7 mouse cellular contexts compared by ENCODE assay signal in the genomic region with DNA sequence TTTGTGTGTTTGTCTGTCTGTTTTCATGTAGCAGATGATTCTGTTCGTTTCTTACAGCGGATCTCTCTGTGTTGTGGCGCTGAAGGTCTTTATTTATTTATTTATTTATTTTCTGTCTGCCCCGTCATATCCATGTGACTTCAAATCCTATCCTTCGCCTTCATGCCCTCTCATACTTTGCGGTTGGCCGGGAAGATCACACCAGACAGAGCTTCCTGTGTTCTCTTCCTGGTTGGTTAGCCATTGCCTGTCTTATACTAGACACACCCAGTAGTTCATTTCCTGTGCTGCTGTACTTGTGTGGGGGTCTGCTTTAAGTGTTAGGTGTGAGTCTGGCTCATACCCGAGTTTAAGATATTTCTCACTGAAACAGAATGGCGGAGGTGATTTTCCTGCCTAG. TPM values are rescaled to one million over a fixed set of nuclear protein-coding genes. Genes with fewer than 3 reads are reported as not detected.
DNase-seq lines count a peak whose midpoint lies in the region; ATAC-seq and TF ChIP-seq lines count a peak whose summit lies in the region.

No protein-coding gene starts in this region.

- H3K9ac ChIP-seq in CH12.LX (ENCODE audit: insufficient read depth, low read depth): peak overlapping the region; percentile 46
- peak overlapping the region; percentile 80 for H3K9ac ChIP-seq in forebrain, embryonic 11.5 days (ENCODE audit: low read length)
- H3K9ac ChIP-seq in limb, embryonic 12.5 days (replicated peaks): peak overlapping the region; percentile 88
- H3K9ac ChIP-seq in midbrain, embryonic 14.5 days (replicated peaks; ENCODE audit: low read length): peak overlapping the region; percentile 91

- no peak for TF ChIP-seq POLR2A in CH12.LX (IDR thresholded peaks at IDR 0.05; ENCODE audit: low read depth, low read length)

- no peak for ATAC-seq in forebrain, embryonic 11.5 days (replicated peaks; ENCODE audit: low FRiP score)
- ATAC-seq in limb, embryonic 12.5 days (ENCODE audit: insufficient number of reproducible peaks, insufficient read depth, low FRiP score, low TSS enrichment, low read depth): no peak
- ATAC-seq in midbrain, embryonic 14.5 days (ENCODE audit: low FRiP score, low TSS enrichment): no peak
- no peak for ATAC-seq in erythroid progenitor cell, adult 5-6 weeks (replicated peaks; ENCODE audit: low FRiP score, poor library complexity, severe bottlenecking)

- no peak for TF ChIP-seq RAD21 in CH12.LX (IDR thresholded peaks at IDR 0.05; ENCODE audit: low read depth, low read length)

- H3K4me1 ChIP-seq in CH12.LX (ENCODE audit: control insufficient read depth in 1 of 2, insufficient read depth in 2 of 2): peaks cover 0 to 17% of the 10 kb centered on the region in 2 experiments; a peak in 2 of 4 replicates
- H3K4me1 ChIP-seq in forebrain, embryonic 11.5 days (replicated peaks; ENCODE audit: control insufficient read depth, insufficient read depth, low read length): peaks cover 4% of the 10 kb centered on the region; the same call in 1 of the 2 replicates
- peaks cover 6% of the 10 kb centered on the region for H3K4me1 ChIP-seq in limb, embryonic 12.5 days (replicated peaks)
- H3K4me1 ChIP-seq in midbrain, embryonic 14.5 days (ENCODE audit: control insufficient read depth, insufficient read depth, low read length): peaks cover 11% of the 10 kb centered on the region; the same call in 1 of the 2 replicates

- TF ChIP-seq CTCF in C2C12 (IDR thresholded peaks at IDR 0.05; ENCODE audit: control insufficient read depth, insufficient read depth, insufficient read length) (no peak), CH12.LX (conservative IDR thresholded peaks at IDR 0.05 in 1 of 2, IDR thresholded peaks at IDR 0.05 in 1 of 2; ENCODE audit: low read depth in 2 of 2, low read length in 2 of 2) (no peak)

- H3K4me2 ChIP-seq in CH12.LX (ENCODE audit: insufficient read depth, low read depth, poor library complexity, severe bottlenecking): peak overlapping the region; percentile 81
- H3K4me2 ChIP-seq in forebrain, embryonic 11.5 days (ENCODE audit: low read depth, low read length, severe bottlenecking): peak overlapping the region; percentile 80
- peak overlapping the region; percentile 60 for H3K4me2 ChIP-seq in limb, embryonic 12.5 days
- H3K4me2 ChIP-seq in midbrain, embryonic 14.5 days (ENCODE audit: low read length): peak overlapping the region; percentile 76

- H3K27me3 ChIP-seq in C2C12 (ENCODE audit: control insufficient read depth, insufficient read depth, insufficient read length) (no peaks in the 10 kb centered on the region), CH12.LX (replicated peaks) (no peaks in the 10 kb centered on the region)
- H3K27me3 ChIP-seq in forebrain, embryonic 11.5 days (ENCODE audit: control insufficient read depth, insufficient read depth, low read length): no peaks in the 10 kb centered on the region
- H3K27me3 ChIP-seq in limb, embryonic 12.5 days: no peaks in the 10 kb centered on the region
- H3K27me3 ChIP-seq in midbrain, embryonic 14.5 days (ENCODE audit: control insufficient read depth, insufficient read depth, low read length): no peaks in the 10 kb centered on the region

- peak overlapping the region; percentile 91 for H3ac ChIP-seq in C2C12 (ENCODE audit: control insufficient read depth, insufficient read length, low read depth)

- 29% methylated on average over 9 of the region's 9 CpGs for WGBS in forebrain, embryonic 11.5 days
- 26% methylated on average over 9 of the region's 9 CpGs for WGBS in limb, embryonic 12.5 days
- WGBS in midbrain, embryonic 14.5 days: 21% methylated on average over 9 of the region's 9 CpGs

- peaks cover 2% of the 10 kb centered on the region for H3K79me3 ChIP-seq in C2C12 (ENCODE audit: low read depth)

- dilution Hi-C loops in CH12.LX (cut with MboI; ENCODE audit: extremely low pct_ligation_motif_present, extremely low pct_unique_long_range_greater_than_20kb, low sequenced_read_pairs): no loop called here

- H3K27ac ChIP-seq in CH12.LX (ENCODE audit: insufficient read depth, low read depth): no peak overlapping the region
- H3K27ac ChIP-seq in forebrain, embryonic 11.5 days (ENCODE audit: low read depth, low read length): no peak overlapping the region
- no peak overlapping the region for H3K27ac ChIP-seq in limb, embryonic 12.5 days
- H3K27ac ChIP-seq in midbrain, embryonic 14.5 days (replicated peaks; ENCODE audit: low read depth, low read length): peak overlapping the region; percentile 82

- peak overlapping the region; percentile 72 for H3K4me3 ChIP-seq in C2C12 (ENCODE audit: insufficient read depth, poor library complexity, severe bottlenecking)
- peak overlapping the region; percentile 87 to 100 (median 89) for H3K4me3 ChIP-seq in CH12.LX (replicated peaks in 1 of 3; ENCODE audit: low read depth in 2 of 3, low read length in 2 of 3, poor library complexity in 1 of 3)
- peak overlapping the region; percentile 75 for H3K4me3 ChIP-seq in forebrain, embryonic 11.5 days (ENCODE audit: low read depth, low read length)
- peak overlapping the region; percentile 86 for H3K4me3 ChIP-seq in limb, embryonic 12.5 days (replicated peaks)
- H3K4me3 ChIP-seq in midbrain, embryonic 14.5 days (replicated peaks; ENCODE audit: low read depth, low read length): peak overlapping the region; percentile 91

- H3K9me3 ChIP-seq in CH12.LX (replicated peaks; ENCODE audit: low read length): no peaks in the 10 kb centered on the region
- no peaks in the 10 kb centered on the region for H3K9me3 ChIP-seq in forebrain, embryonic 11.5 days (ENCODE audit: control insufficient read depth, low read length)
- no peaks in the 10 kb centered on the region for H3K9me3 ChIP-seq in limb, embryonic 12.5 days
- no peaks in the 10 kb centered on the region for H3K9me3 ChIP-seq in midbrain, embryonic 14.5 days (ENCODE audit: control insufficient read depth, low read length)

- H3K79me2 ChIP-seq in C2C12 (ENCODE audit: control insufficient read depth, insufficient read depth) (peaks cover 38% of the 10 kb centered on the region), CH12.LX (replicated peaks; ENCODE audit: control insufficient read depth, extremely low read depth, insufficient read depth, poor library complexity, severe bottlenecking) (no peaks in the 10 kb centered on the region; the same call in 1 of the 2 replicates)

- no peak for TF ChIP-seq EP300 in CH12.LX (IDR thresholded peaks at IDR 0.05; ENCODE audit: low read length)

- DNase-seq in CH12.LX (ENCODE audit: extremely low read depth): peak; percentile 57
- no peak for DNase-seq in forebrain, embryonic 11.5 days (ENCODE audit: low spot score)
- peak; percentile 26 for DNase-seq in midbrain, embryonic 14.5 days
- DNase-seq in right cerebral cortex, adult 2 months (ENCODE audit: low spot score in 2 of 2): no peak

- in situ Hi-C loops in CH12.LX (cut with MboI; ENCODE audit: low pct_ligation_motif_present, low pct_unique_long_range_greater_than_20kb, low sequenced_read_pairs): loop anchor here (10.0 kb wide), 1 partner anchor 124 kb away; a partner anchor contains a TSS

- H3K36me3 ChIP-seq in C2C12 (ENCODE audit: control insufficient read depth, insufficient read depth): peaks cover 23% of the 10 kb centered on the region
- peaks cover 31 to 58% of the 10 kb centered on the region in 2 experiments for H3K36me3 ChIP-seq in CH12.LX (replicated peaks in 1 of 2; ENCODE audit: control insufficient read depth in 1 of 2, insufficient read depth in 1 of 2, low read length in 1 of 2)
- H3K36me3 ChIP-seq in forebrain, embryonic 11.5 days (ENCODE audit: control insufficient read depth, insufficient read depth, low read length): peaks cover 9% of the 10 kb centered on the region
- peaks cover 47% of the 10 kb centered on the region for H3K36me3 ChIP-seq in limb, embryonic 12.5 days
- peaks cover 39% of the 10 kb centered on the region for H3K36me3 ChIP-seq in midbrain, embryonic 14.5 days (ENCODE audit: control insufficient read depth, insufficient read depth, low read length)

RNA-seq across cellular contexts. Expression of a gene that starts 1.0 kb away (rescaled TPM):
- 16.1 TPM for polyA plus RNA-seq in C2C12 (2012; fragmentation: generic; extraction: Trizol)
- 10.3 and 11.7 TPM in 2 replicates for total RNA-seq in CH12.LX (2012; rRNA removed)
- total RNA-seq in CH12.LX (2014; rRNA removed): 11.0 TPM in 2 replicates
- polyA plus RNA-seq in CH12.LX (2012; ENCODE audit: insufficient read length, low read depth): 8.5 and 8.7 TPM in 2 replicates
- polyA plus RNA-seq in forebrain, embryonic 11.5 days (2014; fragmentation: Nextera tagmentation; extraction: Ambion mirVana): 24.5 and 25.6 TPM in 2 replicates
- 31.5 and 34.7 TPM in 2 replicates for polyA plus RNA-seq in limb, embryonic 12.5 days (2016; fragmentation: Nextera tagmentation; extraction: Ambion mirVana)
- 24.5 and 28.8 TPM in 2 replicates for polyA plus RNA-seq in midbrain, embryonic 14.5 days (2014; fragmentation: Nextera tagmentation; extraction: Ambion mirVana)
- 2.9 and 3.4 TPM in 2 replicates for total RNA-seq in erythroid progenitor cell, adult 5-6 weeks (2015; ENCODE audit: low replicate concordance)
- 0.53 and 4.0 TPM in 2 replicates for total RNA-seq in erythroid progenitor cell, adult 5-6 weeks (2017; ENCODE audit: low replicate concordance)

RNA-seq across cellular contexts. Expression of a gene that starts 22.1 kb away (rescaled TPM):
- 32.1 TPM for polyA plus RNA-seq in C2C12 (2012; fragmentation: generic; extraction: Trizol)
- 29.9 and 41.0 TPM in 2 replicates for total RNA-seq in CH12.LX (2012; rRNA removed)
- 49.9 and 52.9 TPM in 2 replicates for total RNA-seq in CH12.LX (2014; rRNA removed)
- 38.2 and 41.6 TPM in 2 replicates for polyA plus RNA-seq in CH12.LX (2012; ENCODE audit: insufficient read length, low read depth)
- polyA plus RNA-seq in forebrain, embryonic 11.5 days (2014; fragmentation: Nextera tagmentation; extraction: Ambion mirVana): 65.4 and 69.7 TPM in 2 replicates
- 59.1 and 60.5 TPM in 2 replicates for polyA plus RNA-seq in limb, embryonic 12.5 days (2016; fragmentation: Nextera tagmentation; extraction: Ambion mirVana)
- 99.3 and 104 TPM in 2 replicates for polyA plus RNA-seq in midbrain, embryonic 14.5 days (2014; fragmentation: Nextera tagmentation; extraction: Ambion mirVana)
- 15.5 and 34.6 TPM in 2 replicates for total RNA-seq in erythroid progenitor cell, adult 5-6 weeks (2015; ENCODE audit: low replicate concordance)
- total RNA-seq in erythroid progenitor cell, adult 5-6 weeks (2017; ENCODE audit: low replicate concordance): 34.7 and 35.4 TPM in 2 replicates

RNA-seq across cellular contexts. Expression of a gene that starts 27.1 kb away (rescaled TPM):
- polyA plus RNA-seq in C2C12 (2012; fragmentation: generic; extraction: Trizol): 191 TPM
- 196 and 222 TPM in 2 replicates for total RNA-seq in CH12.LX (2012; rRNA removed)
- 88.1 and 88.2 TPM in 2 replicates for total RNA-seq in CH12.LX (2014; rRNA removed)
- 194 and 197 TPM in 2 replicates for polyA plus RNA-seq in CH12.LX (2012; ENCODE audit: insufficient read length, low read depth)
- 51.4 and 56.5 TPM in 2 replicates for polyA plus RNA-seq in forebrain, embryonic 11.5 days (2014; fragmentation: Nextera tagmentation; extraction: Ambion mirVana)
- 122 and 133 TPM in 2 replicates for polyA plus RNA-seq in limb, embryonic 12.5 days (2016; fragmentation: Nextera tagmentation; extraction: Ambion mirVana)
- polyA plus RNA-seq in midbrain, embryonic 14.5 days (2014; fragmentation: Nextera tagmentation; extraction: Ambion mirVana): 61.3 and 126 TPM in 2 replicates
- total RNA-seq in erythroid progenitor cell, adult 5-6 weeks (2015; ENCODE audit: low replicate concordance): 28.1 and 33.2 TPM in 2 replicates
- 31.1 and 62.9 TPM in 2 replicates for total RNA-seq in erythroid progenitor cell, adult 5-6 weeks (2017; ENCODE audit: low replicate concordance)

RNA-seq across cellular contexts. Expression of a gene that starts 29.7 kb away (rescaled TPM):
- 15.9 TPM for polyA plus RNA-seq in C2C12 (2012; fragmentation: generic; extraction: Trizol)
- 17.9 and 18.6 TPM in 2 replicates for total RNA-seq in CH12.LX (2012; rRNA removed)
- total RNA-seq in CH12.LX (2014; rRNA removed): 9.2 and 9.4 TPM in 2 replicates
- polyA plus RNA-seq in CH12.LX (2012; ENCODE audit: insufficient read length, low read depth): 22.0 and 22.4 TPM in 2 replicates
- 55.8 and 58.0 TPM in 2 replicates for polyA plus RNA-seq in forebrain, embryonic 11.5 days (2014; fragmentation: Nextera tagmentation; extraction: Ambion mirVana)
- polyA plus RNA-seq in limb, embryonic 12.5 days (2016; fragmentation: Nextera tagmentation; extraction: Ambion mirVana): 65.1 and 69.4 TPM in 2 replicates
- 50.0 and 57.6 TPM in 2 replicates for polyA plus RNA-seq in midbrain, embryonic 14.5 days (2014; fragmentation: Nextera tagmentation; extraction: Ambion mirVana)
- 39.6 and 64.6 TPM in 2 replicates for total RNA-seq in erythroid progenitor cell, adult 5-6 weeks (2015; ENCODE audit: low replicate concordance)
- total RNA-seq in erythroid progenitor cell, adult 5-6 weeks (2017; ENCODE audit: low replicate concordance): 39.5 and 47.1 TPM in 2 replicates

RNA-seq across cellular contexts. Expression of a gene that starts 34.2 kb away (rescaled TPM):
- polyA plus RNA-seq in C2C12 (2012; fragmentation: generic; extraction: Trizol): 15.2 TPM
- 36.1 and 46.3 TPM in 2 replicates for total RNA-seq in CH12.LX (2012; rRNA removed)
- 35.4 and 37.4 TPM in 2 replicates for total RNA-seq in CH12.LX (2014; rRNA removed)
- 99.8 and 103 TPM in 2 replicates for polyA plus RNA-seq in CH12.LX (2012; ENCODE audit: insufficient read length, low read depth)
- polyA plus RNA-seq in forebrain, embryonic 11.5 days (2014; fragmentation: Nextera tagmentation; extraction: Ambion mirVana): 56.8 and 58.2 TPM in 2 replicates
- polyA plus RNA-seq in limb, embryonic 12.5 days (2016; fragmentation: Nextera tagmentation; extraction: Ambion mirVana): 45.1 and 45.3 TPM in 2 replicates
- 29.3 and 32.1 TPM in 2 replicates for polyA plus RNA-seq in midbrain, embryonic 14.5 days (2014; fragmentation: Nextera tagmentation; extraction: Ambion mirVana)
- 40.7 and 51.2 TPM in 2 replicates for total RNA-seq in erythroid progenitor cell, adult 5-6 weeks (2015; ENCODE audit: low replicate concordance)
- 65.6 and 83.3 TPM in 2 replicates for total RNA-seq in erythroid progenitor cell, adult 5-6 weeks (2017; ENCODE audit: low replicate concordance)

Comparison
In these comparisons a context has a peak if more than half of its experiments do, and no peak if none do; other contexts are left out.
1. DNase-seq: peak in CH12.LX (single experiment) and midbrain, embryonic 14.5 days (single experiment); none in forebrain, embryonic 11.5 days (single experiment) and right cerebral cortex, adult 2 months (0 of 2).
2. Peak in every context shown above with its lines, with median percentiles within 50 percentile points of each other: H3K4me3 ChIP-seq, H3K4me2 ChIP-seq and H3K9ac ChIP-seq.